Mouse (Mus musculus) gastrocnemius, postnatal 10 days (tissue): ENCODE measurements around the gene Dpp4. TPM values are rescaled to one million over a fixed set of nuclear protein-coding genes. Genes with fewer than 3 reads are reported as not detected.
A peak's percentile ranks its signal among the peaks of the same experiment; 100 is the strongest.

ENCODE experiments used
- DNase-seq: peaks from one replicate; pipeline ENCODE4 v3.0.0; 2021; ENCODE audit warnings: mixed read lengths
- total RNA-seq, 2 experiments: library from RNA; stranded (reverse); gene quantifications; 2 replicates each; pipeline ENCODE4 v1.2.3; 2021

Dpp4 gene
- total RNA-seq, 2 experiments from 2014 or later, result 7.8 to 9.3 TPM

DNA sequence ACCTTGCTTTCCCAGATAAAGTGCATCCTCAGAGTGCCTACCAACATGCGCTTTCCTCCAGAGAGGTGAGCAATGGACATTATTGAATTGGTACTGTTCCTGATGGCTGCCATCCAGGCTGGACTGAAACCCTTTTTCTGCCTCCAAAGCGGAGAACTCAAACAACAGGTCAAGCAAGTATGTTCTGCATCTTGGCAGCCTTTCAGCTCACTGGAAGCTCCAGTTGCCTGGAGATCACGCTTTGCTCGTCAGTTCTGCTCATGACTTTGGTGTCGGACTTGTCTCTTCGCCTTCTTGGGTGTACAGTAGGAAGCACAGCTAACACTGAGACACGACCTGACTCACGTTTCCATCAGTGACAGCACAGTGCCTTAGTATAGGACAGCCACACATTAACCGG lies 49.8 kb downstream of the Dpp4 start:
- no peak for DNase-seq

DNA sequence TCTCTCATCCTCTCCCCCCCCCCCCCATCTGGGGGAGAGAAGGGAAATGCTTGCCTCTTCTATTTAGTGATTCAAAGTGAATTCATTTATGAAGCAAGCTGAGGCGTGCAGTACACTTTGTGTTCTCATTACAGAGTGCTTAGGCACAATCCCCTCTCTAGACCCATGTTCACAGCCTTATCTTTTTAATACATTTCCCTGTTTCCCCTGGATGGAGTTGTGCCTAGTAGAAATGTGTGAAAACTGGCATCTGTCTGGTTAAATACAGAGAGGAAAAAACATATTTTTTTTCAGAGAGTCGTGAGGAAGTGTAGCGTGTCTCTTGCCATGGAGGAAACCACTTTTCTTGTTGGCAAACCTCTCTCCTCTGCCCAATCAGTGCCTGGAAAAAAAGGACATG lies 50.5 kb downstream of the Dpp4 start:
- no peak for DNase-seq

DNA sequence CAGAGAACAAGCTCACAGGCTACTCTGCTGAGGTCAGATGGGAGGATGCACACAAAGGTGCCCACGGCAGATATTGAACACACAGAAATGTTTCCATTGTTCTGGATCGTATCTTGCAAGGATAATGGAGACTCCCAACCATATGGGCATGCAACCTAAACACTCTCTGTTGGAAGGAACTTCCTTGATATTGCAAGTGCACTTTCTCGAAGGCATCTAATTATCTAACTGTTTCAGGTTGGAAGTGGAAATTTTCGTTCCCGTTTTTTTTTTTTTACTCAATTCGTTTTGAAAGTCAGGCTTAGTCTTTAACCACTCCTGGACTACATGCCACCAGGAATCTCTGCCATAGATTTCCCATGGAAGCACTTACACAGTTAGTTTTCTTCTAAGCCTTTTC lies 51.2 kb downstream of the Dpp4 start:
- no peak for DNase-seq

DNA sequence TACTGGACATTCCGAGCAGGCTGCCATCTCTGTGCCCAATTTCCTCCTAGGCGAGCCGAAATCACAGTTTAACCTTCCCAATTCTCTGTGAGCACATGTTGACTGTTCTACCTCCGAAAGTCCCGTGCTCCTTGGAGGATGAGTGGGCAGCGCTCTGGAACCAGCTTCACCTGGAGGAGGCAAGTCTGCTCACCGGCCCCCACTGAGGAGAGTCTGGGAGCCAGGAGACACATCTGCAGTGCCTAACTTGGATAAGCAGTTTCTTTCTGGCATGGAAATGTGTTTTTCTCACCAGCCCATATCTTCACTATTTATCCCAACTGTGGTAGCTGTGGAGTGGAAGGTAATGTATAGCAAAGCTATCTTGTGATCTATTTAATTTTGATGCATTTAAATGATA lies 54.8 kb downstream of the Dpp4 start:
- DNase-seq, result no peak

DNA sequence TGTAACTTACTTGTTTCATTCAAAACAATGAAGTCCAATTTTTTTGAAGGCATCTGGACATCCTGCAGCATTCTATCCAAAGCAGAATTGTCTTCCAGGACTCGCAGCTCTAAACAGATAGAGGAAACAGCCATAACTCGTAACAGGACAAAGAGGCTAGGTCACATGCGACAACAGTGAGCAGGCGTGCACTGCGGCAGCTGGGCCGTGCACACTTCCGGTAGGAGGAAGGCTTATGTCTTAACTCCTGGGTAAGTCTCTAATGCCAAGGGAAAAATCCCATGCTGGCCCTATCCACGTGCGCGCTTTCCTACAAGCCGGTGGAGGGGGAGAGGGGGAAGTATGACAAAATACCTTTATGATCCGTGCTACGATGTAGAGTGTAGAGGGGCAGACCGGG lies 55.4 kb downstream of the Dpp4 start:
- no peak for DNase-seq

DNA sequence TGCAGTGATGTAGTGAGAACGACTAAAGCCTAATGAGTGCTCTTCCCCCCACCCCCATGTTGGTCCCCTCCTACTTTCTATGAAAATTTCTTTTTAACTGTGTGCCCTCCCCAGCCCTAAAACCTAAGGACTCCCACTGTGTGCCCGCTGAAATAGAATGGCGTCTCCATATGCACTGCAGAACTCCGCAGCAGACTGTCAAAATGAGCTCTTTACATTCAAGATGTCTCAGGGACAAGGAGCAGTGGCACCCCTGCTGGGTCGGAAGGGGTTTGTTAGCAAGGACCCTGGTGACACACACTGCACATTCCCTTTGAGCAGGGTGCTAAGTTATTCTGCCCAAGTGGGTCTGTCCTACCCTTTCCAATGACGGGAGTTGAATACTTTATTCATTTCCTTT lies 56.3 kb downstream of the Dpp4 start:
- no peak for DNase-seq

DNA sequence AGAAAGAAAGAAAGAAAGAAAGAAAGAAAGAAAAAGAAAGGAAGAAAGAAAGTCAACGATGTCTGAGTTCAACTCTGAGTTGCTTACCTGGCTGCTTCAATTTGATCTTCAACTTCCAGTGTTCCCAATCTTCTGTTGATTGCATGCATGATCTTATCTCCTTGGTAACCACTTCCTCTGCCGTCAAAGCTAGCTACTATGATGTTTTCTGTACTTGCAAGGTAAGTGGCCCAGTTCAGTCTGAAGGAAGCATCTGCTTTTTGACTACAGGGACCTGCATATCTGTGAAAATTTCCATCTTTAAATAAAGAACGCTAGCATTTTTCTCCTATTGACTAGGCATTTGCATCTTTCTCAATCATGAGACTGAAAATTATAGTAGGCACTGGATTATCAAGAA lies 60.0 kb downstream of the Dpp4 start:
- no peak for DNase-seq

DNA sequence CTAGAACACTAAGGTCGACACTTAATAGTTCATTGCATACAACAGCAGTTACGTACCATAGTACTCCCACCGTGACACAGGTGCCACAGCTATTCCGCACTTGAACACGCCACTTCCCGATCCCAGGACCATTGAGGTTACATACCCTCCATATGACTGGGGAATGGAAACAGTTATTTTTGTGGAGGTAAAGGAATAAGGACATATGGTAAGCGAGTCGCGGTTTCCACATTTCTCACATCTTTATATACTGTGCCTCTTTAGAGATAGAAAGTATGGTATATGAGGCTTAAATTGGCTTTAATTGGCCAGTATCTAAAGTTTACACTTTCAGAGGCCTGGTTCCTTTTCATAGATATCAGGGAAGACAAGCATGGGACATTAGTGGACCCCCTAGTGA lies 64.3 kb downstream of the Dpp4 start:
- DNase-seq, result no peak

DNA sequence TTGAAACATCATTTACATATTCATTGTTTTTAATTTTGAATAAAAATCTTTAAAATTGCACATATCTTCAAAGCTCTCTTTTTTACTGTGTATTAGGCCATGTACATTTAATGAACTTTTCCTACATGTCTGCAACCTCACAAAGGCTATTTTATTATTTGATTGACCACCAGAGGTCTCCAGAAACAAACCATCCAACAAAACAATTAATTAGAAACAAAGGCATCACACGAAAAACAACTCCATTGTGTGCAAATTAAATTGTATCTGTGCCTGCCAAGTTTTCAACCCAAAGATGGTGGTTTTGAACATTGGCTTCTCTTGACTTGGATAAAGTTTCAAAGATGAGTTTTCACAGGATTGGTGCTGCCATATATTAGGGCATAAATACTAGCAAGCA lies 65.3 kb downstream of the Dpp4 start:
- DNase-seq, result no peak

DNA sequence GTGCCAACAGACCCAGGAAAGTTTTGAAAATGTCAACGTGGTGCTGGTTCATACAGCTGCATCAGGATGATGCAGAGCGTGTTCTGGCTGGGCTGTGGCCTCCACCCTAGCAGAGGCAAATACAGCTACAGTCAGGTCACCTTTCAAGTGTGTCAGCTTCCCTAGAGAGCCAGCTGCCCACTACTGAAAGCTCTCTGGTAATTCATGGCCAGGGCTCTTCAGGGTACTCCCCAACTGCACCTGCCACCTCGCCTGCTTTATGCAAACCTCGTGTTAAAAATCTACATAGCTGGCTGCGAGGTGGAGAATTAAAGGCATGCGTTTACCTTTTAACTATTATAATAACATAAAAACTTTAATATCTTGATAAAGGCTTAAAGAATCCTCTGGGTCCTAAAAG lies 67.7 kb downstream of the Dpp4 start:
- no peak for DNase-seq

DNA sequence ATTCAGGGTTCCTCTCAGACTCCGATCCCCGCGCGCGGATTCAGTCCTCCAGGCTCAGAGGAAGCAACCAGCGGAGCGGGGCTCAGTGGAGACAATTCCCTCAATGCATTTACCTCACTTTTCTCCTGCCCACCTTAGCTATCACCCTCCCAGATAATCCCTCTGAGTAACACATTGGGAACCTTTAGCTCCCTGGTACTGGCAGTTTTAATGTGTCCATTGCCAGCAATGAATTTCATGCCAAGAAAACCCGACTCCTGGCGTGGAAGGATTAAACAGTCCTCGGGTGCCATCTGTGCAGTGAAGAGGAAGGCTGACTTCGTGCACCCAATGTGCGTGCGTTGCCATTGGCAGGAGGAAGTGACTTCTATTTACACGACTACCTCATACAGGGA lies 70.3 kb downstream of the Dpp4 start:
- no peak for DNase-seq

DNA sequence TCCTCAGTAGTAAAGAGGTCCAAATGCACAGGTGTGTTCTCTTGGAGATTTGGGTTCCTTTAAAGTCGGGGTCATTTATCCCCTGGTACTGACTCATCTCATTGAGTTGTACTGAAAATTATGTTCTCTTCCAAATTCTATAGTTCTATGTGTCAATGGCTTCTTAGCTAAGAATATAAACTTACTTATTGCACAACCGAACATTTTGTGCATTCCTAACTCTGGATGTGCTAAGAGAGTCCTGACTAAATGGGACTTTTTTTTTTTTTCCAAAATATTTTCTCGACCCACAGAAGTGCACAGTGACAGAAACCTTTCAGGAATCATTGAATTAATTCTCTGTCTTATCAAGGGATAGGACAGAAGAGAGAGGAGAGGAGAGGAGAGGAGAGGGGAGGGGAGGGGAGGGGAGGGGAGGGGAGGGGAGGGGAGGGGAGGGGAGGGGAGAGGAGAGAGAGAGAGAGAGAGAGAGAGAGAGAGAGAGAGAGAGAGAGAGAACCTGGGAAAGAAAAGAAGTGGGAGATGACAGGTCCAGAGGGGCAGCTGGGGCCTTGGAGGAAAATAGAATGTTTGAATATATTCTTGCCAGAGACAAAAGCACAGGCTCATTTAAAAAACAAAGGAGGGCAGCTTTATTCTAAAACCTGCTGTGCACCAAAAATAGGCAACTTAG lies 70.8 kb downstream of the Dpp4 start:
- no peak for DNase-seq

DNA sequence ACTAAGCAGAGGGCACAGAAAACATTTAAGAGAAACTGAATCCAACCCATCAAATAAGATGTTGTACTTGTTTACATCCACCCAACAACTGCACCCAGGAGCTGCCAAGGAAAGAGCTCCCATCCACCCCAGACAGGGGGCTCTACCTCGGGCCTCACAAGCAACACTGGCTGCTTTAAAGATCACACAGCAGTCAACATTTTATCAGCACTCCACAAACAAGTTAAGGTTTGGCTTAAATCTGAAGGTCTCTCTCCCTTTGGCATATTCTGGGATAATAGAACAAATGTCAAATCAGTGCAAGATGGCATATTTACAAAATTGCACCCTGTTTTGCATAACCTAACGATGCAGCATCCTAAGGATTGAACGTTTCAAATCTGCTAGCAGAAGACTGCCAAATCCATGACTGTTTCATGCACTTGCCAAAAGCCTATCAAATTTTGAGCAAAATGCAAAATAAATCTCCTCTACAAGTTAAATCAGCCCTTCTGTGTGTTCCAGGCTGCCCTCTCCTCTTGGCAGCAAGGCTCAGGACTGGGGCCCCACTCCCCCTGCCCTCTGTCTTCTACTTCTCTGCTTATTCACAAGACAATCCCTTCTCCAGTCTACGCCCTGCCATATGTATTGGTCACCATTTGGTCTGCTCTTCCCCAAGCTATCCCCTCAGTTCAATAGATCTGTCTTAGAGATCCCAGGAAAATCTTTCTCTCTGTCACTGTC lies 72.6 kb downstream of the Dpp4 start:
- no peak for DNase-seq

DNA sequence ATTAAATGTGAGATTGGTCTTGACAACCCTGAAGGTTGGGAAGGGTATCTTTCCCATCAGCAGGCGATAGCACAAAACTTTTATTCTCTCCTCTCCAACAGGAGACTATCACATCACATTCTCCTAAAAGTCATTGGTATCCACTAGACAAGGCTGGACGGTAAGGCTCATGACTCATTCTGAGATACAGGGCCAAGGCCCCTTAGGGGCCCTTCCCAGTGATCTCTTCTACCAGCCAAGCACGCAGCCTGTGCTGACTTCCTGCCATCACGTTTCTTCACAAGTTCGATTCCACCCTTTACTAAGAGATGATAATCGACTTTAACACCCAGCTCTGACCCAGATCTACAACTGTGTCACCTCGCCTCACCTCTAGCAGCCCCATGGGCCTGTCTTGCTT lies 74.9 kb downstream of the Dpp4 start:
- DNase-seq, result no peak

DNA sequence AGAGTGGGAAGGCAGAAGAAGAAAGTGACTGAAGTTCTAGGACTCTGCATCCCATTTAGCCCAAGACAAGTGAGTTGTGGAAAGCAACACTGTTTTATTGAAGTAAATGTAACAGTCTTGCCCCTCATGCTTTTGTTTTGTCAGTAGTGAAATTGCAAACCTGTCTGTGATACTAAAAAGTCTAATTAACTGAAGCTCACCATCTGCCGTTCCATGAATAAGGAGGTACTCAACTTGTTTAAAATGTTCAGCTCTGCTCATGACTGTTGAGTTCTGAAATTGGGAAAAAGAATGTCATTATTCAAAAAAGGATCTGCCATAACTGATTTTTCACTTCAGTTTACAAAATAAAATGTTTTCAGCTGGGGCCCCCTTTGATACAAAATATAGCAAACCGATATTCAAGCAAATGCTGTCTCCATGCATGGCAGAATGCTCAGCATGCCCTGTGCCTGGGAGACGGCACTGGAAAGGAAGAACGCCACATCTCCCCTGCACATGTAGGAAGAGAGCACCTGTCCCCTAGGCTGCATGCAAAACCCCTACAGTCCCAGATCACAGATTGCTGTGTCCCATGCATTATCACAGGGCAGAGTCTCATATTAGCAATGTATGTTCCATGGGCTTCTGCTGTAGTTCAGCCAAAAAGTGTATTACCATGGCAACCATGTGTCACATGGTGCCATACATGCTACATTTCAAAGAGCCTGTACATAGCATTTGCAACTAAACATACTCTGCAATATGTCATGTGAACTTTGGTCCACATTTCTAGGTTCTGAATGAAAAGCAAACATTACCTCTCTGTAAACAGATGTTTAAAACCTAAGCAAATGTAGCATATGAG lies 77.4 kb downstream of the Dpp4 start:
- no peak for DNase-seq

DNA sequence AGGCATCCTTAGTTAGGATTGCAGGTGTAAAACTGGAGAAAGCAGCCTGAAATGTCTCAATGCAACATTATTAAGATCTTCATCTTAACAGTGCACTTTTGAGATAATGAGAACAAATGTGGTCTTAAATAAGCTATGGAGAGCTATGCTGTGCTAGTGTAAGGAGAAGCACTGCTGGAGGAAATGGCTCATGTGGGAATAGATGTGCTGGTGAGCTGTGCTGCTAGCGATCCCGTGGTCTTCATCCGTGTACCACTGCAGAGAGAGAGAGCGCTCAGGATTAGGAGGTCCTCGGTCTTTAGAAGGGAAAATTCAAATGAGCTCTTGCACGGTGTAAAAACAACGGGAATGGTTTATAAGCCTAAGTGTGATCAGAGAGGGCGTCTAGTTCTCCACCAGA lies 79.6 kb downstream of the Dpp4 start:
- DNase-seq, result no peak

DNA sequence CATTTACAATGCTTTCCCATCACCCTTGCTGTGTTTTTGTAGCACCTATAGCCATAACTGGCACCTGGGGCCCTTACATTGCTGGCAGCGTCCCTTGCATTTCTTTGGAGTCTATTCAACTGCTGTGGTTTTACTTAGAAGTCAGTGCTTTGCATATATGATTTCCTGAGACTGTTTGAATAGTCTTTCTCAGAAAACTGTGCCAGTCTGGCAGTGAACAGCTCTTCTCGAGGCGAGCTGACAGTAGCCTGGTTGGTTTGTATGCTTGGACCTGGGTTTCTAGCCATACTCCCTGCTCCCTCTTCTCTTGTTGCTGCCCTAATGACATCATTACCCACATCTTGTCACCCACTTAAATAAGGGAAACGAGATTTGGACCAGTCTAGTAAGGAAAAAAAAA lies 80.1 kb downstream of the Dpp4 start:
- DNase-seq, result no peak

DNA sequence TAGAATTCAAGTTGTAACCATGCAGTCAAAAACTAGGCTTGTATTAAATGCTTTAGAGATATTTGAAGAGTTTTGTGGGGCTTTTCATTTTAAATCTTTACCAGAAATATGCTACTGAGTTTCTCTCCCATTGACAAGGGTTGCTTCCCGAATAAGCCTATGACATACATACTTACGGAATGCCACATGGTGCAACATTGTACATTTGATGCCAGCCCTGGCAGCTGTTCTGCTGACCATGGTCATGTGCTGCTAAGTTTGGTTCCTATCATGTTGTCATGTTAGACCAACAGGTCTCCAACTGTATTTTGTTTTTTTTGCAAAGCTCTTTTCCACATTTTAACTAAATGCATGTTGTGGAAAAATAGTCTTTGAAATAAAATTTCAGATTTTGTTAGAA lies 86.6 kb downstream of the Dpp4 start:
- peak; percentile 44 for DNase-seq

DNA sequence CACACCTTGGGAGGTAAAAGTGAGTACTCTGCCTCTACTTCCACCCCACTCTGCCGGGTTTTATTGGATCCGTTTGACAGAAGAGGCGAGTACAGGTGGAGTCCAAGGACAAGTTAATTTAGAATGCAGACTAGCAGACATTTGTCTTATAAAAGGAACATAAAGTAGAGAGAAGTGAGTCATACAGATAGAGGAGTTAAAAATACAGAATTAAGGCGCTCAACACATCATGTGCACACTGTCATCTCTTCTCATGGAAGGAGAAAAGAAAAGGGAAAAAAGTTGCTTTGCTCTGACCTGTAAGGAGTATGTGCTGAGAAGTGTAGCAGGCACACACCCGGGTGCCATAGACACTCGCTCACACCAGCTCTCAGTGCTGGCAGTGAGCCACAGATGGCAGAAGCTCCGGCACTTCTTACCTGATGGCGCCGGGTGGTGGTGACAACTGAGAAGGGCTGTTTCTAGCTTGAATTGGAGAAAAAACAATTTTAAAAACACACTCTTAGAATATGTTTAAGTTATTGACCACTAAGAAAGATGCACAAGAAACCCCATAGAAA lies 88.9 kb downstream of the Dpp4 start:
- no peak for DNase-seq

DNA sequence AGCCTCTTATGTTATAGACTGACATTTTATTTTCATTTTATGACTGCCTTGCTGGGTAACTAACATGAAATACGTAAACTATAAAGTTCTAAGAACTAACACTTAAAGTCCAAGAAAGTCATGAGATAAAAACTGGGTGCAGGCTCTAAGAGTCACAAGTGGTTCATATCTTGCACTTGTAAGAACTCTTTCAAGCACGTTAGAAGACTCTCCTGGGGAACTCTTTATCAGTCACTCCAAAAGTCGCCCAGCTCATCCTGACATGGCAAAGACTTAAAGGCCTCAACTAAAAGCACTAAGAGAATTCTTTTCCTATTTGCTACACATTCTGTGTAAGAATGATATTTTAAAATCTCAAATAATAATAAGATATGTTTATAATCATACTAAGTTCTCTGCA lies 92.5 kb downstream of the Dpp4 start:
- DNase-seq, result no peak

DNA sequence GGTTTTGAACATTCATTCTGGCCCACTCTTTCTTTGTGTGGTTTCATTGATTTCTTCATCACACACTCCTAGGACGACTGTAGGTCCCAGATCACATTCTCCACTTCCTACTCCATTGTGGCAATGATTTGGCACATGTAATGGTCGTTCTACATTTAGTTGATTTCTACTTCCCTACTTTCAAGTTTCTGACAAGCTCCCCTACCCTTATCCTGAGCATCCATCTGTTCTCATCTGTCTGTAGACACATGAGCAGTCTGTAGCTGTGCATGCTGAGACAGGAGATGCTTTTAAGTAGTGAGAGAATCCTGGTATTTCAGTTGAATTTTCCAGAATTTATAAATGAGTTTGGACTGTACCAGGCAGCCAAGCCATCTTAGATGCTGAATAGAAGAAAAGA lies 95.1 kb downstream of the Dpp4 start:
- no peak for DNase-seq

DNA sequence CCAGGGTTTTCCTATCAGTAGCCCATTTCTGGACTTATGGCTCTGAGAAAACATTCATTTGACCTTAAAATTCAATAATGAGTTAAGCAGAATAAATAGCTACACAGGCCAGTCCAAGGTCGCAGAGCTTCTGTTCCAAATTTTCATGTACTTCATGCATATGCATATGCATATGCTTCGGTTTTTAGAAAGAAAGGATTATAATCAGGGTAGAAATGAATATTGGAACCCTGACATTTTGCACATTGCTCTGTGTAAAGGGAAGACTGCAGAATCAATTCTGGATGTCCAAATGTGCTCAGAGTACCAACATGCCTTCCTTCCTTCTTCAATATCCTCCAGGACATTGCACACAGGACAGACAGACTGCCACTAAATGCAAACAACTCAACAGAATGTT lies 104.6 kb downstream of the Dpp4 start:
- DNase-seq, result no peak

DNA sequence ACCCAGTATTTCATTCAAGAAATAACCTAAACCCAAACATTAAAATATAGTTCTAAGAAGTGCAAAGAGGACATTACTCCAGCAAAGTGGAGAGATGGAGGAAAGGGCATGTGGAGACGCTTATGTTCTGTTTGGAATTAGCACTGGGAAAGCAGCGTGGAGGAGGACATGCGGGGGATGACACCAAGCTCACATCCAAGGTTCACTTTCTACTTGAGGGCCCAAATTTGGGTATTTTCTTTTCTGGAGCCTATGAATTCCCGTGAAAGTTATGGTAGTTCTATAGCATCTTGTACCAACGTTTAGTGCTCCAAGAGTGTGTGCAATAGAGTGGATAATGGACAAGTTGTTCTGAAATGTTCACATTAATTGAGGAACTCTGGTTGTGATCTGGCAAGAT lies 105.1 kb downstream of the Dpp4 start:
- no peak for DNase-seq
